Mouse (Mus musculus) WW6 (cell line): ENCODE measurements around the gene Ptprt.

ENCODE experiments used
- DNase-seq: peaks from one replicate; pipeline ENCODE4 v3.0.0-alpha.2; 2013; ENCODE audit warnings: low read depth, low spot score

Ptprt gene

DNA sequence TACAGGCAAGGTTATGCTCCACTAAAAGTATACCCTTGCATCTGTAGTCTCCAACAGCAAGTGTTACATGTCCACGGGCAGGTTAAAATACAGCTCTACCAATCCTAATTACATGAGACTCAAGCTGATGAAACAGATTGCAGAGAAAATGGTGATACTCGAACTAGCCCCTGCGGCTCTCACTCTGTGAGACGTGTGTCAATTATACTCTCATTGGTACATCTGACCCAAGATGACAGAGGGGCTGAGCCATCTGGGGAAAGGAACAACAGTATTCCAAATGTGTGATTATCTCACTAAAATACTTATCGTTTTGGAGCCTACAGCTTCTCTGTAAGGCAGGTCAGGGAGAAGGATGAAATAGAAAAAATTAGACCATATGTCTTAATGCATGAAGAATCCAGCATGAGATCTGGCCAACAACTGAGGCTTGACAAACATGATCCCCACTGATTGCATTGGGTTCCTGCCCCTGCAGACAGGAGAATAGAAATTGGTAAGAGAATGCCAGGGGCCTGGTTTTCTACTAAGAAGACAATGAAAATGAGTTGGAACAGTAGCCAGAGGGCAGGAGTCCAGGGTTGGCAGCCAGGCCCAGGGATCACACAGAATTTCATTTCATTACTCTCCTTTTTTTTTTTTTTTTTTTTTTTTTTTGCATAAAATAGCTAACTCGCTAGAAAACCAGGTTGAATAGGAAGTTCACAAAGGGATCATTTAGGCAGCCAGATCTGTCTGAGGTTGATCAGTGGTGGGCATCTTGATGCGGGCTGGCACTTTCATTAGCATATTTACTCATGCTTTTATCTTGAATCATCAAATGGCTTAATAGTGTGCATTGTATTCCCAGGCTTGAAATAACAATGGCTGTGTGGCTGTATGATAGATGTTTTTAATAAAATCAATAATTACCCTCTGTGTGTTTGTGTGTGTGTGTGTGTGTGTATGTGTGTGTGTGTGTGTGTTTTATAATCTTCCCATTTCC is 699.5 kb downstream of the Ptprt start:
- no peak for DNase-seq

DNA sequence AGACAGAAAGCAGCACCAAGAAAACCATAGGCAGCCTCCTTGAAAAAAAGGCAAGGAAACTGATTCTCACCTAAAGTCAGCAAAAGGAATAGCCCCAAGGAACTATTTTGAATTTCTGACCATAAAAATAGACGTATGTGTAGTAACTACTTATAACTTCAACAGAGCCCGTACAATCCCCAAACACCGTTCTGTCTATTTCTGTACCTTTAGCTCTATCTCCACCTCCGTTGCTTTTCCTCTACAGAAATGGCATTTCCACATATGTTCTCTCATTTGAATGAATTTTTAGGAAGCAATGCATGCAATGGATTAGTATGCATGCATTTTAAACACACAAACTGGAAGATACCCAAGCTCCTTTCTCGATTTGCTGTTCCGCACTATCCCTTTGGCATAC is 715.5 kb downstream of the Ptprt start:
- DNase-seq, result no peak

- no peak for DNase-seq
Observed at GRCm38 (mm10) chr2:161944689-161945088, 716.3 kb downstream of the Ptprt start.

GRCm38 (mm10) chr2:161941991-161942390 is 719.0 kb downstream of the Ptprt start:
- no peak for DNase-seq

DNA sequence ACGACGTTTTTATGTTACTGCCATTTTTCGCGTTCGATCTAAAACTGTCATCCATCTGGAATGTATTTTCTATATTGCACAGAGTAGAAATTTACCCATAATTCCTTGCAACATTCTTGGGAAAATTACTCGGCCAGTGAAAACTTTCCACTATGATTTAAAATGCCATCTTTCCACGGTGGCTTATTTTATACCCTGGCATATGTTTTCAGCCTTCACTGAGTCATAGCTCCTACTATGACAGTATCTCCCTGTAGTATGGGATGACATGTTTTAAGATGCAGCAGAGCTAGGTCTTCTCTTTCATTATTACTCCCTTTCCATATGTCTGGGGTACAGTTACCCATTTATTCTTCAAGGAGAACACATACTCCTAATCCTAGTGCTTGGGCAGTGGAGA is 753.7 kb downstream of the Ptprt start:
- DNase-seq, result no peak

DNA sequence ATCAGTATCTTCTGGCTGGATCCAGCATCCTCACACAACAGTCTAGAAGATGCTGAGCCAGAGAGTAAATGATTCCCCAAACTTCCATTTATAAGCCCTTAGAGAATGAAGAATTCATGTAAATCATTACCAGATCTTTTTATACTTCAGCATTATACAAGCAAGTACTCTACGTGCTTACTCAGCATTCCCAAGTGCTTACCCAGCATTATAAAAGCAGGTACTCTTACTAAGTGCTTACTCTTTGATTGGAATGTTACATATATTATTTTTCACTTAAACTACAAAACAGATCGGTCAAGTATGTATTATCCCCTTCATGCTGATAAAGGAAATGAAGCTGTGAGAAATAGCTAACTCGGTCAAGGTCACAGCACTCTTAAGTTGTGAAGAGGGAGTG is 758.8 kb downstream of the Ptprt start:
- DNase-seq, result no peak

DNA sequence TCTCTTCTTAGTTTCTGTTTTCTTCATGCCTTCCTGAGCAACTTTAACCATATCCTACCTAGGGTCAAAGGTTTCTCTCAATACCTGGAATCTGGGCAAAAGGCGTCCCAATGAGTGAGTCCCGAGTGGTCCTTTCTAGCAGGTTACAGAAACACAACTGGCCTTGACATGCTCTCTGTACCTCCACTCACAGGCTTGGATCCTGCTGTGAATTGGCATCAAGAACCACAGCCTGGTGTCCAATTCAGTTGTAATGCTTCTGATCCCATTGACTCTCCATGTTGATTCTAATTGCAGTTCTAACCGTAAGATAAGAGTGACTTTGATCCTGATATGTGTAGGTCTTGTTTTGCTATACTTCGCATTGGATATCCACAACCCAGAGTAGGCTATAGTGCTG is 776.5 kb downstream of the Ptprt start:
- DNase-seq, result no peak

- DNase-seq, result no peak
Observed at GRCm38 (mm10) chr2:161882580-161882979, 778.4 kb downstream of the Ptprt start.

GRCm38 (mm10) chr2:161880941-161881340 is 780.0 kb downstream of the Ptprt start:
- DNase-seq, result no peak

GRCm38 (mm10) chr2:161865231-161865630 is 795.7 kb downstream of the Ptprt start:
- DNase-seq, result no peak

GRCm38 (mm10) chr2:161858813-161859212 is 802.1 kb downstream of the Ptprt start:
- no peak for DNase-seq

GRCm38 (mm10) chr2:161858361-161858760 is 802.6 kb downstream of the Ptprt start:
- DNase-seq, result no peak

DNA sequence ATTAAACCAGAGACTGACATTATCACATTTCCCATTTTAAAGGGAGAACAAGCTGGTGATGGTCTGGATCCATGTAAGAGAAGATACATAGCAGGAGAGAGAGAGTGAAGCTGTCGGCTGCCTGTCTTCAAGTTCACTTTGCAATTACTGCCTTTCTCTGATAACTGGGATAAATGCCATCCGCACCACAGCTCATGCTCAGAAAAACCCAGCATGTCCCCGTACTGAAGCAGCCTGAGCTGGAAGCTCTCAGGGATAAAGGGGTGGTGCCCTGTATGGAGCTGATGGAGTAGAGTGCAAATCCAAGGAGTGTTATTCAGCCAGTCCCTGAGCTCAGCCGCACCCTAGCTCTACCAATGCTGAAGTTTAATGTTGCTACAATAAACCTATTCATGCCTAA is 825.9 kb downstream of the Ptprt start:
- no peak for DNase-seq

DNA sequence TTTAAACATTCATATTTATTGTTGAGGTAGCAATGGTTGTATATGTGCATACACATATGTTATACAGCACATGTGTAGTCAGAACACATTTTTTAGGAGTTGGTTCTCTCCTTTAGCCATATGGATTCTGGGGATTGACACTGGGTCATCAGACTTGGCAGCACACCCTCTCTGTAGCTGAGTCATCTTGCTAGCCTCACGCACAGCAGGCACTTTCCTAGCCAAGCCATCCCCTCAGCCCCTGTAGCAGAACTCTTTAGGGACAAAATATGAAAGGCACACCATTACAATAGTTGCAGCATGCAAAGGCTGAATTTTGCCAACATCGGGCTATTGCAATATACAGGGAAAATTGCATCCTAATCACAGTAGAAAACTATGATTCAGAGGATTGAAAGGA is 827.1 kb downstream of the Ptprt start:
- no peak for DNase-seq

GRCm38 (mm10) chr2:161813326-161813725 is 847.6 kb downstream of the Ptprt start:
- no peak for DNase-seq

- DNase-seq, result no peak
Observed at GRCm38 (mm10) chr2:161808086-161808801, 852.7 kb downstream of the Ptprt start.

- no peak for DNase-seq
Observed at GRCm38 (mm10) chr2:161806287-161807007, 854.5 kb downstream of the Ptprt start.

- no peak for DNase-seq
Observed at GRCm38 (mm10) chr2:161799946-161800345, 861.0 kb downstream of the Ptprt start.

- no peak for DNase-seq
Observed at GRCm38 (mm10) chr2:161767528-161767927, 893.4 kb downstream of the Ptprt start.

DNA sequence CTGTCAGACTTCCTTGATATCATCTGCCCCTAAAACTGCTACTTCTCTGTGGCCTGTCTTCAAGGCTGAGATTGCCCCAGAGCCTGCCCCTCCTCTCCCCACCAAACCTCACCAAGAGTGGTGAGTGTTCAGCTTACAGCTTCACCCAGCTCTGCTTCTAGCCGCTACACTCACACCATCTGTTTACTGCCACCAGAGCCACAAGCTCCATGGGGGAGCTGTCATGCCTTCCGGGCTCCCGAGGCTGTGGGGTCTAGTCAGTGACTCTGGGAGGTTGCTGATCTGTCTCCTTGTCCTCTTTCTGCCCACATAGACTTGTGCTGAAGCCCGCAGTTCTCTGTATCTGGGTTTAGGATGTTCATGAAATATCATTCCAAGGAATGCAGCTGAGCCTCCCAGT is 947.9 kb downstream of the Ptprt start:
- no peak for DNase-seq

- no peak for DNase-seq
Observed at GRCm38 (mm10) chr2:161709316-161709715, 951.6 kb downstream of the Ptprt start.

DNA sequence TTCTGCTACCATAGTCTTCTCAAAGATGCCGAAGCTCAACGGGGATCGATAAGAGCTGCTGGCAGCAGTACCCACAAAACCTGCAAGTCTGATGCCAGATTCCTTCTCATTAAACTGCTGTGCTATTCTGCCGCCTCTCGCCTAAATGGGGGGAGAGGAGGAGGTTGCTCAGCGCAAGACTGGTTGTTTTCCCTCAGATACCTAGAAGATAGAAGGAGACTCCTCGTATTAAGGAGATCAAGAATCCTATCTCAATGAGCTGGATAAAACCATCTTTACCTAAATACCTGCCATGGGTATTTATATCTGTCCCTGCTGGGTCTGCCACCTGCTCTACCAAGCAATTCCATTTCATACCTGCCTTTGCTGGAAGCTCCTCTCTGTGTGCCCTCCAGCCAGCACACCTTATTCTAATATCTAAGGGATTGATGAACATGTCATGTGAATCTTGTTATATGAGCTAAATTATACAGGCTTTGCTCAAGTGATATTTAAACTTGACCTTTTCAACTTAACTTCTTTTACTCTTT is 954.5 kb downstream of the Ptprt start:
- no peak for DNase-seq
